Mouse (Mus musculus): ENCODE results near the gene Klf7.

DNA sequence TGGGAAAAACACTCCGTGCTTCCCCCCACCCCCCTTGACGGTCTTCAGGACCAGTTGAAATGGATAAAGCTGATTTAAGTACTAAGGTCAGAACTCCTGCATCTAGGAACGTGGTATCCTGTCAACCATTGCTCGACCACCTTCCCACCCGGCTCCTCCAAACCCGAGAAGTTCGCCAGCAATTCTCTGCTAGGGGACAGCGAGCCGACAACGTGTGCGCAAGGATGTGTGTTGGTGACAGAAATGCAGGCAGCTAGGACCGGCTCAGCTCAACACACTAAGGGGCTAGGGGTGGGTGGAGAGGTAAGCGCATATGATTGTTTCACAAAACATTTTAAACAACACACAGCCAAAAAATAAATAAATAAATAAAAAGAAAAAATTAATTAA, 1.7 kb downstream of the Klf7 start:
- TF ChIP-seq POLR2A (IDR thresholded peaks at IDR 0.05; ENCODE audit: borderline replicate concordance, low read depth, low read length) (no peak), CTCF (IDR thresholded peaks at IDR 0.05; ENCODE audit: low read depth, low read length) (no peak)

Measured in bone marrow macrophage, adult 2 months (primary cell).